Mouse (Mus musculus): Measurements from ENCODE around the gene Upp2. TPM values are rescaled to one million over a fixed set of nuclear protein-coding genes. Genes with fewer than 3 reads are reported as not detected.

Upp2 gene
- total RNA-seq, 2 experiments from 2014 or later, result 1.6 to 2.8 TPM

Other genes starting within 250 kb of the Upp2 start
- 1 to 10 TPM in 1 of 2 experiments, under 1 TPM in 1; 0.68 to 1.0 TPM for gene Acvr1c, start 209.4 kb upstream of the Upp2 start, total RNA-seq (2021)
- gene Gm17409, start 97.2 kb upstream of the Upp2 start, total RNA-seq (2021), result not detected
- gene Acvr1, start 141 bp upstream of the Upp2 start, total RNA-seq (2021), result 10 to 100 TPM; 35.3 to 36.0 TPM